Mouse (Mus musculus): ENCODE data around the gene Rhbdd3.

DNA sequence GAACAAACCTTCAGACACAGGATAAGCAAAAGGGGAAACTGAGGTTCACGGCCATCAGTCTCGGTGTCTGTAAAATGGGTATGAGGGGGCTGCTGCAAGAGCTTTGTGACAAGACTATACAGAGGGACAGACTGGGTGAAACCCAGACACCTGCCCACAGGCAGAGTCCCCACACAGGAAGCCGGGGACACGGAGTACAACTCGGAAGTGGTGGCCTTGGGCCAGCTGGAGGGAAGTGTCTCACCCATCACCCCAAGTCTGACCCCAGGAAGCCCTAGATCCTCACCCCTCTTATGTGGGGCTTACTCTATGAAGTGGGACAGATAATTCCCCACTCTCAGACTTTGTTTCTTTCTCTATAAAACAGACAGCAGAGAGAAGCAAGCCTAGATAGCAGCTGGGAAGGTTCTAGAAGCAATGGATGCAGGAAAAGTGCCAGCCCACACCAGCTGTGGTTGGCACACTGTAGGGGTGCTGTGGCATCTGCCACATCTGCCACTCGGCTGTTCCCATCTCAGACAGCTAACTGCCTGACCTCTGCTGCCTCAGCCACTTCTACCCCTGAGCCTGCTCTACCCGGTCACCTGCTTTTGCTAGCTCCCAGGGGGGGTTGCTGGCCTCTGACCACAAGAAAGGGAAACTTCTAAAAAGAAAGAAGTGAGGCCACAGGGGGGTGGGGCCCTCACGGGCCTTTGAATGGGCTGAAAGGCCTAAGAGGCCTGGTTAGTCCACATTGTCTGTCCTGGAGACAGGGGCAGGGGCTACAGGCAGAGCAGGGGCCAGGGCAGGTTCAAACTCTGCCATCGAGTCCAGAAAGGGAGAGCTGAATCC is 51.9 kb downstream of the Rhbdd3 start:
- TF ChIP-seq GATA1 (IDR thresholded peaks at IDR 0.05; ENCODE audit: low read length) (no peak), TAL1 (IDR thresholded peaks at IDR 0.05; ENCODE audit: low read length) (no peak)

Data from erythroblast, embryonic 14.5 days (primary cell).